Mouse (Mus musculus): ENCODE data around the gene Ttl. TPM values are rescaled to one million over a fixed set of nuclear protein-coding genes. Genes with fewer than 3 reads are reported as not detected.

Ttl gene
- polyA plus RNA-seq (2014; fragmentation: Illumina TruSeq; extraction: RNeasy Lipid Tissue Mini Kit (QIAGEN cat#74804); ENCODE audit: low read depth, low replicate concordance): 2.0 TPM

GRCm38 (mm10) chr2:129065437-129066282 lies at the start of gene Ttl:
Ttl (plus strand) TSS chr2:129065942.

GRCm38 (mm10) chr2:129047811-129048210 lies 17.9 kb upstream of the Ttl start, which contains the start of gene Vinac1:
Vinac1 (minus strand) TSS chr2:129048172.

GRCm38 (mm10) chr2:129100784-129101310 lies 35.1 kb downstream of the Ttl start, which contains the start of gene Polr1b:
Polr1b (plus strand) TSS chr2:129100995.

GRCm38 (mm10) chr2:129129412-129129929 lies 63.7 kb downstream of the Ttl start, which contains the start of gene Chchd5:
Chchd5 (plus strand) TSS chr2:129129700.

Other genes with a start within 250 kb of the Ttl start
- 22.0 TPM for gene Tmem87b, start 247.8 kb upstream of the Ttl start, polyA plus RNA-seq (2014; fragmentation: Illumina TruSeq; extraction: RNeasy Lipid Tissue Mini Kit (QIAGEN cat#74804); ENCODE audit: low read depth, low replicate concordance)
- 0.29 TPM for gene Fbln7, start 203.0 kb upstream of the Ttl start, polyA plus RNA-seq (2014; fragmentation: Illumina TruSeq; extraction: RNeasy Lipid Tissue Mini Kit (QIAGEN cat#74804); ENCODE audit: low read depth, low replicate concordance)
- 4.0 TPM for gene Zc3h8, start 121.9 kb upstream of the Ttl start, polyA plus RNA-seq (2014; fragmentation: Illumina TruSeq; extraction: RNeasy Lipid Tissue Mini Kit (QIAGEN cat#74804); ENCODE audit: low read depth, low replicate concordance)
- 3.1 TPM for gene Zc3h6, start 98.5 kb upstream of the Ttl start, polyA plus RNA-seq (2014; fragmentation: Illumina TruSeq; extraction: RNeasy Lipid Tissue Mini Kit (QIAGEN cat#74804); ENCODE audit: low read depth, low replicate concordance)
- 8.3 TPM for gene Gm10762, start 98.2 kb upstream of the Ttl start, polyA plus RNA-seq (2014; fragmentation: Illumina TruSeq; extraction: RNeasy Lipid Tissue Mini Kit (QIAGEN cat#74804); ENCODE audit: low read depth, low replicate concordance)
- not detected for gene Vinac1, start 17.8 kb upstream of the Ttl start, polyA plus RNA-seq (2014; fragmentation: Illumina TruSeq; extraction: RNeasy Lipid Tissue Mini Kit (QIAGEN cat#74804); ENCODE audit: low read depth, low replicate concordance)
- gene Polr1b, start 35.1 kb downstream of the Ttl start, polyA plus RNA-seq (2014; fragmentation: Illumina TruSeq; extraction: RNeasy Lipid Tissue Mini Kit (QIAGEN cat#74804); ENCODE audit: low read depth, low replicate concordance): 2.2 TPM
- 6.2 TPM for gene Chchd5, start 63.8 kb downstream of the Ttl start, polyA plus RNA-seq (2014; fragmentation: Illumina TruSeq; extraction: RNeasy Lipid Tissue Mini Kit (QIAGEN cat#74804); ENCODE audit: low read depth, low replicate concordance)
- gene Slc20a1, start 132.8 kb downstream of the Ttl start, polyA plus RNA-seq (2014; fragmentation: Illumina TruSeq; extraction: RNeasy Lipid Tissue Mini Kit (QIAGEN cat#74804); ENCODE audit: low read depth, low replicate concordance): 17.5 TPM
- 0.16 TPM for gene Ckap2l, start 231.3 kb downstream of the Ttl start, polyA plus RNA-seq (2014; fragmentation: Illumina TruSeq; extraction: RNeasy Lipid Tissue Mini Kit (QIAGEN cat#74804); ENCODE audit: low read depth, low replicate concordance)
- gene Il1a, start 244.0 kb downstream of the Ttl start, polyA plus RNA-seq (2014; fragmentation: Illumina TruSeq; extraction: RNeasy Lipid Tissue Mini Kit (QIAGEN cat#74804); ENCODE audit: low read depth, low replicate concordance): 11.8 TPM